Mouse (Mus musculus): ENCODE measurements around the gene Stra6. TPM values are rescaled to one million over a fixed set of nuclear protein-coding genes. Genes with fewer than 3 reads are reported as not detected.
A peak's percentile ranks its signal among the peaks of the same experiment; 100 is the strongest.

Gene Stra6
- polyA plus RNA-seq, 1 experiment from 2014 or later: 10.1 TPM

DNA sequence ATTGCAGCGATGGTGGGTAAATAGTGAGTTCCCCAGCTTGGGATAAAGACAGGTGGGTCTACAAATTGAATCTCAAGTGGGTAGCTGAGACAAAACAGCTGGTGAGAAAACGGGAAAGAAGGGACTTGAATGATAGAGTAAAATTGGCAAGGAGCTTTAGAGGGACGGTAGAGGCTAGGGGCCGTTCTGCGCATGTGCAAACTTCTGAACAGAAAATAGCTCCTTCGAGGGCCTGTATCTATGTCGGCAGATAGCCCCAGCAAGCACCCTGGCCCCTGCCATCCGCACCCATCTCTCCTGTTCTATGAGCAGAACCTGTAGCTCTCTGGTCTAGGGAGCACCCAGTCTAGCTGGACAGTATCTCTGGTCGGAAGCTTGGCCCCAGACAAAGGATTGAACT, 130.6 kb downstream of the Stra6 start:
- DNase-seq: no peak
- H3K27ac ChIP-seq (replicated peaks; ENCODE audit: low read depth, low read length): peak overlapping the region; percentile 60; the same call in 1 of the 2 replicates

GRCm38 (mm10) chr9:58195671-58196070, 132.1 kb downstream of the Stra6 start:
- 5% methylated on average over 1 of the region's 1 CpGs for WGBS
- no peaks in the 10 kb centered on the region for H3K36me3 ChIP-seq (ENCODE audit: control insufficient read depth, insufficient read depth, low read length)
- peak overlapping the region; percentile 90 for H3K27ac ChIP-seq (replicated peaks; ENCODE audit: low read depth, low read length)
- H3K9me3 ChIP-seq (ENCODE audit: control insufficient read depth, low read length): no peaks in the 10 kb centered on the region
- peak overlapping the region; percentile 41 for H3K4me3 ChIP-seq (replicated peaks; ENCODE audit: low read depth, low read length)
- DNase-seq (no peak), ATAC-seq (ENCODE audit: low FRiP score, low TSS enrichment) (no peak)
- peaks cover 51% of the 10 kb centered on the region for H3K27me3 ChIP-seq (ENCODE audit: control insufficient read depth, insufficient read depth, low read length)
- peaks cover 19% of the 10 kb centered on the region for H3K4me1 ChIP-seq (ENCODE audit: control insufficient read depth, insufficient read depth, low read length)
- peak overlapping the region; percentile 63 for H3K4me2 ChIP-seq (ENCODE audit: low read length)
- H3K9ac ChIP-seq (replicated peaks; ENCODE audit: low read length): peak overlapping the region; percentile 48

More for the DNA sequence above, 130.6 kb downstream of the Stra6 start:
- H3K4me3 ChIP-seq (replicated peaks; ENCODE audit: low read depth, low read length): no peak overlapping the region
- 59% methylated on average over 9 of the region's 9 CpGs for WGBS
- ATAC-seq (ENCODE audit: low FRiP score, low TSS enrichment): no peak
- no peak overlapping the region for H3K9ac ChIP-seq (replicated peaks; ENCODE audit: low read length)
- H3K4me1 ChIP-seq (ENCODE audit: control insufficient read depth, insufficient read depth, low read length): peaks cover 18% of the 10 kb centered on the region
- peak overlapping the region; percentile 63; the same call in 1 of the 2 replicates for H3K4me2 ChIP-seq (ENCODE audit: low read length)
- peaks cover 37% of the 10 kb centered on the region for H3K27me3 ChIP-seq (ENCODE audit: control insufficient read depth, insufficient read depth, low read length)
- no peaks in the 10 kb centered on the region for H3K9me3 ChIP-seq (ENCODE audit: control insufficient read depth, low read length)
- no peaks in the 10 kb centered on the region for H3K36me3 ChIP-seq (ENCODE audit: control insufficient read depth, insufficient read depth, low read length)

DNA sequence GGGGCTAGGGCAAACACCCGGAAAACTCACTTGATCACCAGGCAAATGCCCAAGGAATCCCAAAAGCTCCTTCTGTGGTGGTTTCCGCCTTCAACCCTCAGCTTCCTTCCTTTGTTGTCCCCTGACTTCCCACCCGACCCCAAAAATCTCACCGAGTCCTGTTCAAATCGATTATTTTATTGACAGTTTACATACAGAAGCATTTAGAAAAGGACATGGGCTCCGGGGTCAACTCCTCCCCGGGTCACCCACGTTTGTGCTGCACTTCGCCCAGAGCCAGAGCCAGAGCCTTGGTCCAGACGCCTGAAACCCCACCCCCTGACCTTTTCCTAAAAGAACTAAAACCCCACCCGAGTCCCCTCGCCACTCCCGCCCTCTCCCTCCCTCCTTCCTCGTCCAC, 132.6 kb downstream of the Stra6 start:
- Histone ChIP-seq H3K4me1 (ENCODE audit: control insufficient read depth, insufficient read depth, low read length) (peaks cover 19% of the 10 kb centered on the region), H3K36me3 (ENCODE audit: control insufficient read depth, insufficient read depth, low read length) (no peaks in the 10 kb centered on the region), H3K27me3 (ENCODE audit: control insufficient read depth, insufficient read depth, low read length) (peaks cover 56% of the 10 kb centered on the region), H3K9ac (replicated peaks; ENCODE audit: low read length) (peak overlapping the region; percentile 48), H3K9me3 (ENCODE audit: control insufficient read depth, low read length) (no peaks in the 10 kb centered on the region), H3K4me3 (replicated peaks; ENCODE audit: low read depth, low read length) (peak overlapping the region; percentile 41), H3K27ac (replicated peaks; ENCODE audit: low read depth, low read length) (peak overlapping the region; percentile 90), H3K4me2 (ENCODE audit: low read length) (peak overlapping the region; percentile 63)
- 3% methylated on average over 14 of the region's 14 CpGs for WGBS
- no peak for ATAC-seq (ENCODE audit: low FRiP score, low TSS enrichment)
- no peak for DNase-seq

- ATAC-seq (ENCODE audit: low FRiP score, low TSS enrichment): no peak
- Histone ChIP-seq H3K4me3 (replicated peaks; ENCODE audit: low read depth, low read length) (peak overlapping the region; percentile 41), H3K36me3 (ENCODE audit: control insufficient read depth, insufficient read depth, low read length) (no peaks in the 10 kb centered on the region), H3K4me1 (ENCODE audit: control insufficient read depth, insufficient read depth, low read length) (peaks cover 22% of the 10 kb centered on the region), H3K27me3 (ENCODE audit: control insufficient read depth, insufficient read depth, low read length) (peaks cover 62% of the 10 kb centered on the region), H3K9me3 (ENCODE audit: control insufficient read depth, low read length) (no peaks in the 10 kb centered on the region), H3K4me2 (ENCODE audit: low read length) (peak overlapping the region; percentile 63), H3K9ac (replicated peaks; ENCODE audit: low read length) (peak overlapping the region; percentile 48), H3K27ac (replicated peaks; ENCODE audit: low read depth, low read length) (peak overlapping the region; percentile 90)
- 2% methylated on average over 46 of the region's 46 CpGs for WGBS
- DNase-seq: peak; percentile 54
These were observed 133.3 kb downstream of the Stra6 start for GRCm38 (mm10) chr9:58196610-58197567.

GRCm38 (mm10) chr9:58197781-58198701, 134.5 kb downstream of the Stra6 start:
- 1% methylated on average over 58 of the region's 58 CpGs for WGBS
- Histone ChIP-seq H3K4me1 (ENCODE audit: control insufficient read depth, insufficient read depth, low read length) (peaks cover 31% of the 10 kb centered on the region), H3K36me3 (ENCODE audit: control insufficient read depth, insufficient read depth, low read length) (no peaks in the 10 kb centered on the region), H3K27me3 (ENCODE audit: control insufficient read depth, insufficient read depth, low read length) (peaks cover 71% of the 10 kb centered on the region), H3K4me3 (replicated peaks; ENCODE audit: low read depth, low read length) (peak overlapping the region; percentile 41), H3K4me2 (ENCODE audit: low read length) (peak overlapping the region; percentile 63), H3K9me3 (ENCODE audit: control insufficient read depth, low read length) (no peaks in the 10 kb centered on the region), H3K27ac (replicated peaks; ENCODE audit: low read depth, low read length) (peak overlapping the region; percentile 90), H3K9ac (replicated peaks; ENCODE audit: low read length) (peak overlapping the region; percentile 48)
- ATAC-seq (ENCODE audit: low FRiP score, low TSS enrichment): no peak
- DNase-seq: peak; percentile 79

GRCm38 (mm10) chr9:58198801-58199371, 135.3 kb downstream of the Stra6 start:
- Histone ChIP-seq H3K4me3 (replicated peaks; ENCODE audit: low read depth, low read length) (peak overlapping the region; percentile 41), H3K27me3 (ENCODE audit: control insufficient read depth, insufficient read depth, low read length) (peaks cover 77% of the 10 kb centered on the region), H3K9me3 (ENCODE audit: control insufficient read depth, low read length) (no peaks in the 10 kb centered on the region), H3K4me2 (ENCODE audit: low read length) (peak overlapping the region; percentile 63), H3K36me3 (ENCODE audit: control insufficient read depth, insufficient read depth, low read length) (no peaks in the 10 kb centered on the region), H3K4me1 (ENCODE audit: control insufficient read depth, insufficient read depth, low read length) (peaks cover 31% of the 10 kb centered on the region), H3K9ac (replicated peaks; ENCODE audit: low read length) (peak overlapping the region; percentile 48), H3K27ac (replicated peaks; ENCODE audit: low read depth, low read length) (peak overlapping the region; percentile 90)
- DNase-seq (peak; percentile 56), ATAC-seq (ENCODE audit: low FRiP score, low TSS enrichment) (no peak)
- 1% methylated on average over 38 of the region's 38 CpGs for WGBS

DNA sequence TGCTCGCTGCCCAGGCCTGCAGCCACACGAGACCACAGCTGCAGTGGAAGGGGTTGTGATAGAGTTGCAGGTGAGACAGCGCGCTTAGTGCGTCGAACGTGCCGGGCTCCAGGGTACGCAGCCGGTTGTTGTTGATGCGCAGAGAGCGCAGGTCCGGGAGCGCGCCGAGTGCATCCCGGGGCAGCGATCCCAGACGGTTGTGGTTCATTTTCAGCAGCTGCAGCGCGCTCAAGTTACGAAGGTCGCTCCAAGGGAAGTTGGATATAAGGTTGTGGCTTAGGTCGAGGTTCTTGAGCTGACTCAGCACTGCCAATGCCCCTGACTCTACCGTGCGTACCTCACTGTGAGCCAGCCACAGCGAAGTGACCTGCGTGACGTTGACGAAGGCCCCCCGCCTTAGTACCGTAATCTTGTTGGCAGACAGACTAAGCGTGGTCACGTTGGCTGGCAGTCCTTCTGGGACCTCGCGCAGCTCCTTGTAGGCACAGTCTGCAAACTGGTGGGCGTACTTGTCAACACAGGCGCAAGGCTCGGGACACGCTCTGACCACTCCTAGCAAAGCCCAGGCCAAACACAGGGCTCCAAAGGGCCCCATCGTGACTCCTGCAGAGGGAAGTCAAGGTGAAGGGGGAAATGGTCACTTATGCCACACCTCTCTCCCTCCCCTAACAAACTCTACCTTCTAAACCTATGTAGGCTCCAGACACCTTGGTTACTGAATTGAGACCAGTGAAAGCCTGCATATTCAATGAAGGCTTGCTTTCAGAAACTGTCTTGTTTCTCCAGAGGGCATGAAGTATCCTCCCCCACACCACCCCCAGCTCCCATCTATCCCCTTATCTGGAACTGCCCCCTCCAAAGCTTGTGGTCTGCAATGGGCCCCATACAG, 136.0 kb downstream of the Stra6 start:
- H3K4me1 ChIP-seq (ENCODE audit: control insufficient read depth, insufficient read depth, low read length): peaks cover 31% of the 10 kb centered on the region
- peaks cover 79% of the 10 kb centered on the region for H3K27me3 ChIP-seq (ENCODE audit: control insufficient read depth, insufficient read depth, low read length)

More for the DNA sequence above, 136.0 kb downstream of the Stra6 start:
- H3K27ac ChIP-seq (replicated peaks; ENCODE audit: low read depth, low read length): peak overlapping the region; percentile 90
- peak overlapping the region; percentile 48 for H3K9ac ChIP-seq (replicated peaks; ENCODE audit: low read length)
- no peaks in the 10 kb centered on the region for H3K9me3 ChIP-seq (ENCODE audit: control insufficient read depth, low read length)
- peak overlapping the region; percentile 41 for H3K4me3 ChIP-seq (replicated peaks; ENCODE audit: low read depth, low read length)
- no peaks in the 10 kb centered on the region for H3K36me3 ChIP-seq (ENCODE audit: control insufficient read depth, insufficient read depth, low read length)
- ATAC-seq (ENCODE audit: low FRiP score, low TSS enrichment): no peak
- peak; percentile 59 for DNase-seq
- WGBS: under 1% methylated on average over 41 of the region's 41 CpGs
- H3K4me2 ChIP-seq (ENCODE audit: low read length): peak overlapping the region; percentile 63

Measured in midbrain, embryonic 14.5 days (tissue).